Mouse (Mus musculus) neural tube, embryonic 13.5 days (tissue): ENCODE measurements around the gene Ttc8. TPM values are rescaled to one million over a fixed set of nuclear protein-coding genes. Genes with fewer than 3 reads are reported as not detected.
A peak's percentile ranks its signal among the peaks of the same experiment; 100 is the strongest.

Source experiments
- ATAC-seq: fragments of 200-750 bp; cut with Nextera tagmentation; 2 replicates; pipeline ENCODE4 v1.8.0; 2017; ENCODE audit warnings: low read depth, mild to moderate bottlenecking, moderate TSS enrichment, moderate library complexity
- H3K27ac ChIP-seq: fragments of 300-500 bp; sonication (generic); replicated peaks from 2 replicates; pipeline ENCODE4 v1.5.1; 2015; ENCODE audit warnings: moderate library complexity, mild to moderate bottlenecking, inconsistent platforms
- H3K27me3 ChIP-seq: fragments of 300-500 bp; sonication (generic); 2 replicates; pipeline ENCODE4 v1.6.1; 2015; ENCODE audit warnings: mild to moderate bottlenecking, inconsistent platforms
- H3K36me3 ChIP-seq: fragments of 300-500 bp; sonication (generic); 2 replicates; pipeline ENCODE4 v1.6.1; 2015; ENCODE audit warnings: mild to moderate bottlenecking, inconsistent platforms
- H3K4me1 ChIP-seq: fragments of 300-500 bp; sonication (generic); replicated peaks from 2 replicates; pipeline ENCODE4 v1.6.1; 2015; ENCODE audit warnings: inconsistent platforms
- H3K4me2 ChIP-seq: fragments of 300-500 bp; sonication (generic); 2 replicates; pipeline ENCODE4 v1.6.1; 2015; ENCODE audit warnings: inconsistent platforms, mild to moderate bottlenecking, moderate library complexity
- H3K4me3 ChIP-seq: fragments of 300-500 bp; sonication (generic); 2 replicates; pipeline ENCODE4 v1.5.1; 2015; ENCODE audit warnings: mild to moderate bottlenecking, inconsistent platforms
- H3K9ac ChIP-seq: fragments of 300-500 bp; sonication (generic); 2 replicates; pipeline ENCODE4 v1.6.1; 2015; ENCODE audit warnings: moderate library complexity, mild to moderate bottlenecking, inconsistent platforms
- H3K9me3 ChIP-seq: fragments of 300-500 bp; sonication (generic); 2 replicates; pipeline ENCODE4 v1.6.1; 2016; ENCODE audit warnings: inconsistent platforms
- WGBS: fragments of 180-500 bp; shearing (Covaris S2); methylation state at CpG from one replicate; pipeline ENCODE4 v1.1.7; 2015; 5-methylcytosine and 5-hydroxymethylcytosine counted together
- polyA plus RNA-seq: library from polyadenylated mRNA; unstranded; fragments of >200 nt; fragmentation: Nextera tagmentation; extraction: Ambion mirVana; gene quantifications from 2 replicates; pipeline ENCODE4 v1.2.1, GENCODE M21; 2015

Ttc8 gene
- polyA plus RNA-seq, 1 experiment from 2014 or later = 30.4 TPM

- no peak overlapping the region for H3K4me3 ChIP-seq
- no peak overlapping the region for H3K4me2 ChIP-seq
- 46% methylated on average over 12 of the region's 12 CpGs for WGBS
- H3K9ac ChIP-seq = no peak overlapping the region
- peaks cover 6% of the 10 kb centered on the region; the same call in 1 of the 2 replicates for H3K4me1 ChIP-seq
- H3K27me3 ChIP-seq = no peaks in the 10 kb centered on the region
- H3K9me3 ChIP-seq = no peaks in the 10 kb centered on the region
- 0 out of 2 replicates have a peak, but pooled peaks have one; percentile 36 for ATAC-seq
- H3K36me3 ChIP-seq = peaks cover 51% of the 10 kb centered on the region
- H3K27ac ChIP-seq = no peak overlapping the region; the same call in 1 of the 2 replicates
Measured at GRCm38 (mm10) chr12:98974157-98974804, 53.9 kb downstream of the Ttc8 start.

GRCm38 (mm10) chr12:98981081-98981480 lies 60.7 kb downstream of the Ttc8 start:
- Histone ChIP-seq H3K4me1 (no peaks in the 10 kb centered on the region), H3K9ac (no peak overlapping the region), H3K9me3 (no peaks in the 10 kb centered on the region), H3K4me3 (no peak overlapping the region), H3K36me3 (peaks cover 68% of the 10 kb centered on the region), H3K27ac (no peak overlapping the region), H3K4me2 (no peak overlapping the region), H3K27me3 (no peaks in the 10 kb centered on the region)
- ATAC-seq = no peak
- 86% methylated on average over 3 of the region's 3 CpGs for WGBS

GRCm38 (mm10) chr12:98984785-98985184 lies 64.4 kb downstream of the Ttc8 start:
- WGBS = 97% methylated on average over 2 of the region's 2 CpGs
- H3K36me3 ChIP-seq = peaks cover 36% of the 10 kb centered on the region
- ATAC-seq = no peak

GRCm38 (mm10) chr12:98991076-98991829 lies 70.9 kb downstream of the Ttc8 start:
- no peak overlapping the region for H3K9ac ChIP-seq
- no peak for ATAC-seq
- no peaks in the 10 kb centered on the region for H3K27me3 ChIP-seq
- no peak overlapping the region for H3K4me3 ChIP-seq
- no peak overlapping the region for H3K4me2 ChIP-seq
- H3K27ac ChIP-seq = peak overlapping the region; percentile 33; the same call in 1 of the 2 replicates
- H3K36me3 ChIP-seq = no peaks in the 10 kb centered on the region
- H3K4me1 ChIP-seq = peaks cover 16% of the 10 kb centered on the region; the same call in 1 of the 2 replicates
- H3K9me3 ChIP-seq = no peaks in the 10 kb centered on the region
- WGBS = 53% methylated on average over 2 of the region's 2 CpGs

More at GRCm38 (mm10) chr12:98984785-98985184, 64.4 kb downstream of the Ttc8 start:
- Histone ChIP-seq H3K27ac (no peak overlapping the region), H3K9me3 (no peaks in the 10 kb centered on the region), H3K27me3 (no peaks in the 10 kb centered on the region), H3K4me3 (no peak overlapping the region), H3K4me1 (no peaks in the 10 kb centered on the region), H3K9ac (no peak overlapping the region), H3K4me2 (no peak overlapping the region)

- Histone ChIP-seq H3K27me3 (no peaks in the 10 kb centered on the region), H3K4me1 (peaks cover 21% of the 10 kb centered on the region; the same call in 1 of the 2 replicates), H3K4me2 (no peak overlapping the region), H3K9ac (no peak overlapping the region), H3K27ac (no peak overlapping the region), H3K36me3 (no peaks in the 10 kb centered on the region), H3K9me3 (no peaks in the 10 kb centered on the region), H3K4me3 (no peak overlapping the region)
- no peak for ATAC-seq
- 66% methylated on average over 3 of the region's 3 CpGs for whole genome bisulfite sequencing
Measured at GRCm38 (mm10) chr12:98991830-98992216, 71.4 kb downstream of the Ttc8 start.

- ATAC-seq = no peak
Measured at GRCm38 (mm10) chr12:98993736-98994135, 73.4 kb downstream of the Ttc8 start.

GRCm38 (mm10) chr12:98994366-98994765 lies 74.0 kb downstream of the Ttc8 start:
- no peaks in the 10 kb centered on the region for H3K36me3 ChIP-seq
- no peaks in the 10 kb centered on the region for H3K27me3 ChIP-seq
- H3K4me3 ChIP-seq = no peak overlapping the region
- no peak overlapping the region for H3K27ac ChIP-seq
- WGBS = 83% methylated on average over 3 of the region's 3 CpGs
- H3K9me3 ChIP-seq = no peaks in the 10 kb centered on the region
- H3K4me1 ChIP-seq = peaks cover 22% of the 10 kb centered on the region; the same call in 1 of the 2 replicates
- H3K9ac ChIP-seq = no peak overlapping the region
- ATAC-seq = no peak
- no peak overlapping the region for H3K4me2 ChIP-seq

More at GRCm38 (mm10) chr12:98993736-98994135, 73.4 kb downstream of the Ttc8 start:
- Histone ChIP-seq H3K4me3 (no peak overlapping the region), H3K4me1 (peaks cover 22% of the 10 kb centered on the region; the same call in 1 of the 2 replicates), H3K36me3 (no peaks in the 10 kb centered on the region), H3K9me3 (no peaks in the 10 kb centered on the region), H3K27ac (no peak overlapping the region), H3K9ac (no peak overlapping the region), H3K27me3 (no peaks in the 10 kb centered on the region), H3K4me2 (no peak overlapping the region)
- 95% methylated on average over 2 of the region's 2 CpGs for WGBS

- no peaks in the 10 kb centered on the region for H3K27me3 ChIP-seq
- no peak for ATAC-seq
- no peaks in the 10 kb centered on the region for H3K9me3 ChIP-seq
- 95% methylated on average over 1 of the region's 1 CpGs for WGBS
- no peak overlapping the region for H3K4me3 ChIP-seq
- no peak overlapping the region for H3K9ac ChIP-seq
- no peak overlapping the region for H3K4me2 ChIP-seq
- H3K4me1 ChIP-seq = peaks cover 18% of the 10 kb centered on the region; the same call in 1 of the 2 replicates
- no peaks in the 10 kb centered on the region for H3K36me3 ChIP-seq
- H3K27ac ChIP-seq = no peak overlapping the region
Measured at GRCm38 (mm10) chr12:98995881-98996280, 75.5 kb downstream of the Ttc8 start.

- H3K36me3 ChIP-seq = no peaks in the 10 kb centered on the region
- no peak overlapping the region for H3K9ac ChIP-seq
- no peak for ATAC-seq
- WGBS = 24% methylated on average over 6 of the region's 6 CpGs
- H3K27ac ChIP-seq = no peak overlapping the region
- H3K27me3 ChIP-seq = no peaks in the 10 kb centered on the region
- H3K4me3 ChIP-seq = no peak overlapping the region
- no peaks in the 10 kb centered on the region for H3K9me3 ChIP-seq
- H3K4me1 ChIP-seq = peaks cover 11% of the 10 kb centered on the region; the same call in 1 of the 2 replicates
- H3K4me2 ChIP-seq = no peak overlapping the region
Measured at GRCm38 (mm10) chr12:98996581-98996988, 76.2 kb downstream of the Ttc8 start.

- H3K27me3 ChIP-seq = no peaks in the 10 kb centered on the region
- H3K9ac ChIP-seq = no peak overlapping the region
- no peak overlapping the region for H3K27ac ChIP-seq
- no peak for ATAC-seq
- H3K4me1 ChIP-seq = peaks cover 11% of the 10 kb centered on the region; the same call in 1 of the 2 replicates
- no peak overlapping the region for H3K4me3 ChIP-seq
- WGBS = 96% methylated on average over 5 of the region's 5 CpGs
- no peak overlapping the region for H3K4me2 ChIP-seq
- no peaks in the 10 kb centered on the region for H3K9me3 ChIP-seq
- no peaks in the 10 kb centered on the region for H3K36me3 ChIP-seq
Measured at GRCm38 (mm10) chr12:98997046-98997445, 76.7 kb downstream of the Ttc8 start.

- no peak overlapping the region for H3K9ac ChIP-seq
- no peak overlapping the region for H3K4me3 ChIP-seq
- H3K4me2 ChIP-seq = no peak overlapping the region
- H3K4me1 ChIP-seq = peaks cover 11% of the 10 kb centered on the region; the same call in 1 of the 2 replicates
- no peaks in the 10 kb centered on the region for H3K36me3 ChIP-seq
- no peaks in the 10 kb centered on the region for H3K27me3 ChIP-seq
- no peaks in the 10 kb centered on the region for H3K9me3 ChIP-seq
- WGBS = 85% methylated on average over 10 of the region's 10 CpGs
- no peak for ATAC-seq
- no peak overlapping the region for H3K27ac ChIP-seq
Measured at GRCm38 (mm10) chr12:98998662-98999428, 78.5 kb downstream of the Ttc8 start.

- no peaks in the 10 kb centered on the region for H3K9me3 ChIP-seq
- H3K4me2 ChIP-seq = no peak overlapping the region
- H3K4me1 ChIP-seq = peaks cover 6% of the 10 kb centered on the region; the same call in 1 of the 2 replicates
- no peak overlapping the region for H3K27ac ChIP-seq
- H3K36me3 ChIP-seq = no peaks in the 10 kb centered on the region
- no peaks in the 10 kb centered on the region for H3K27me3 ChIP-seq
- no peak overlapping the region for H3K4me3 ChIP-seq
- 82% methylated on average over 2 of the region's 2 CpGs for WGBS
- H3K9ac ChIP-seq = no peak overlapping the region
- ATAC-seq = no peak
Measured at GRCm38 (mm10) chr12:99000310-99000709, 79.9 kb downstream of the Ttc8 start.
